Mouse (Mus musculus) megakaryocyte, embryonic 14.5 days (primary cell): ENCODE measurements around the gene Ncapg.

Experiments used
- FLI1 ChIP-seq: IDR thresholded peaks from 2 replicates; pipeline ENCODE4 v1.6.1; 2012; ENCODE audit warnings: low read length, inconsistent platforms, mixed read lengths
- GATA1 ChIP-seq: IDR thresholded peaks from 3 replicates; pipeline ENCODE4 v1.6.1; 2012; ENCODE audit warnings: mixed read lengths, low read length, inconsistent platforms, borderline replicate concordance

DNA sequence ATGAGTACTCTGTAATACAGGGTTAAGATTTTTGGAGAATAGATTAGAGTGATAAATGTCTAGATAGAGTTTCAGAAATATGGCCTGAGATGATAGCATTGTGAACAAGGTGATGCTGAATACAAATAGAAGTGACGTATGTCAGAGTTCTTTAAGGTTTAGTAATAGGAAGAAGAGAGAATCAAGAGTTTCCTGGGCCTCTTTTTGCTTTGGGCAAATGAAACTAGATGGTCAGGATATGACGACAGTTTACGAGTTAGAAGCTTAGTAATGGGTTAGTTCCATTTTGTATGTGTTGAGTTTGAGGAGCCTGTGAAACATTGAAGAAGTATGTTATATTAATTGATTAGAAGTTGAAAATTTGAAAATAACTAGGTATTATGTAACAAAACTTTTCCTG lies 16.5 kb downstream of the Ncapg start:
- TF ChIP-seq GATA1 (no peak), FLI1 (no peak)
